Comparison of ENCODE assay signal across 9 mouse cellular contexts in the genomic region with DNA sequence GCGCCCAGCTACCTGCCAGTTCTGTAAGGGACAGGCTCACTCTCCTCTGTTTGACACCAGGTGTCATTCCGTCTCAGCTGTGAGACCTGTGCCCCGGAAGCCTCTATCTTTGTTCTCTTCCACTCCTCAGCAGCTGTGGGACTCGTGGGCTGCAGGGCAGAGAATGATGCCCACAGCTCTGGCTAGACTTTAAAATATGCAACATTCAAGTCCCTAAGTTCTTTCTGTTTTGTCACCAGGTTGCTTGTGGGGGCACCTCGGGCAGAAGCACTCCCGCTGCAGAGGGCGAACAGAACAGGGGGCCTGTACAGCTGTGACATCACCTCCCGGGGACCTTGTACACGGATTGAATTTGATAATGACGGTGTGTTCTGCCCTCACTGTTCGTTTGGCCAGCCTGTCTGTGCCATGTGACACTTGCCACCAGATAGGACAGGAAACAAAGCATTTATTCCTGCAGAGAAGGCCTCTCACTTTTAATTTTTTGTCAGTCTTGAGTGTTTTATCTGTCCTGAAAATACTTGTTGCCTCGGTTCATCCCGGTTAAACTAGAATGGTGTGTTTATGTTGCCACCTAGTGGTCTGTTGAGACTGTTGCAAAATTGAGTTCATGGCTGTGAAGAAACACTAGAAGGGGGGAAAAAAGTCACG. TPM values are rescaled to one million over a fixed set of nuclear protein-coding genes. Genes with fewer than 3 reads are reported as not detected.
DNase-seq lines count a peak whose midpoint lies in the region; ATAC-seq and TF ChIP-seq lines count a peak whose summit lies in the region.
"Had no signal": no experiment of that assay in that cellular context is flagged by ENCODE, and none has a peak within 500 bp of the region (broad histone marks: within the 10 kb centered on the region; RNA-seq: fewer than 3 reads in every experiment).

No protein-coding gene starts in this region.

- TF ChIP-seq POLR2A in cortical plate, adult 2 months (IDR thresholded peaks at IDR 0.05; ENCODE audit: extremely low read depth, insufficient read depth, low read length) = no peak

- WGBS in kidney, postnatal 0 days = 40% methylated on average over 14 of the region's 14 CpGs
- WGBS in kidney, embryonic 16.5 days = 46% methylated on average over 14 of the region's 14 CpGs
- WGBS in midbrain, embryonic 11.5 days = 43% methylated on average over 14 of the region's 14 CpGs

- peak; percentile 88 for DNase-seq in kidney, postnatal 0 days (ENCODE audit: low spot score)
- peak; percentile 37 for DNase-seq in G1E (ENCODE audit: low spot score)
- peak; percentile 37 to 57 for DNase-seq in heart, postnatal 10 days
- DNase-seq in midbrain, embryonic 11.5 days (ENCODE audit: low spot score, missing footprints) = peak; percentile 92
- DNase-seq in urinary bladder, adult 18-20 months (ENCODE audit: low spot score in 2 of 2) = no peak

- H3K36me3 ChIP-seq in kidney, postnatal 0 days (ENCODE audit: insufficient read depth, low read length) = peaks cover 10% of the 10 kb centered on the region; the same call in 1 of the 2 replicates
- peaks cover 5% of the 10 kb centered on the region; the same call in 1 of the 2 replicates for H3K36me3 ChIP-seq in kidney, embryonic 16.5 days (ENCODE audit: insufficient read depth, low read length)
- H3K36me3 ChIP-seq in G1E (replicated peaks) = no peaks in the 10 kb centered on the region
- H3K36me3 ChIP-seq in midbrain, embryonic 11.5 days (ENCODE audit: control insufficient read depth, insufficient read depth, low read length) = no peaks in the 10 kb centered on the region

- peaks cover 15% of the 10 kb centered on the region for H3K4me1 ChIP-seq in kidney, postnatal 0 days (replicated peaks; ENCODE audit: insufficient read depth, low read length)
- H3K4me1 ChIP-seq in kidney, embryonic 16.5 days (ENCODE audit: insufficient read depth, low read length) = peaks cover 47% of the 10 kb centered on the region
- H3K4me1 ChIP-seq in G1E (ENCODE audit: insufficient read depth, low read depth, low read length) = peaks cover 35% of the 10 kb centered on the region
- H3K4me1 ChIP-seq in cortical plate, adult 2 months (ENCODE audit: control insufficient read depth, insufficient read depth, low read length) = 0 out of 2 replicates have a peak, but pooled peaks cover 2% of the 10 kb centered on the region
- H3K4me1 ChIP-seq in midbrain, embryonic 11.5 days (ENCODE audit: control insufficient read depth, insufficient read depth, low read length) = peaks cover 15% of the 10 kb centered on the region

- H3K9ac ChIP-seq in kidney, postnatal 0 days (ENCODE audit: low read depth, low read length) = no peak overlapping the region
- H3K9ac ChIP-seq in kidney, embryonic 16.5 days (replicated peaks; ENCODE audit: low read length) = no peak overlapping the region
- no peak overlapping the region for H3K9ac ChIP-seq in midbrain, embryonic 11.5 days (ENCODE audit: low read length)

- no peaks in the 10 kb centered on the region for H3K27me3 ChIP-seq in kidney, postnatal 0 days (ENCODE audit: insufficient read depth, low read length)
- no peaks in the 10 kb centered on the region for H3K27me3 ChIP-seq in kidney, embryonic 16.5 days (ENCODE audit: insufficient read depth, low read length)
- peaks cover 13% of the 10 kb centered on the region for H3K27me3 ChIP-seq in G1E (ENCODE audit: insufficient read depth, low read length)
- no peaks in the 10 kb centered on the region for H3K27me3 ChIP-seq in midbrain, embryonic 11.5 days (ENCODE audit: control insufficient read depth, insufficient read depth, low read length)

- no peak overlapping the region for H3K27ac ChIP-seq in kidney, postnatal 0 days
- H3K27ac ChIP-seq in kidney, embryonic 16.5 days (ENCODE audit: low read length) = no peak overlapping the region
- H3K27ac ChIP-seq in cortical plate, adult 2 months (ENCODE audit: insufficient read depth, low read length) = no peak overlapping the region
- no peak overlapping the region for H3K27ac ChIP-seq in midbrain, embryonic 11.5 days (ENCODE audit: low read depth, low read length)

- no peak overlapping the region for H3K4me2 ChIP-seq in kidney, postnatal 0 days (ENCODE audit: low read length)
- no peak overlapping the region for H3K4me2 ChIP-seq in kidney, embryonic 16.5 days (replicated peaks; ENCODE audit: low read depth, low read length)
- no peak overlapping the region for H3K4me2 ChIP-seq in midbrain, embryonic 11.5 days

- ATAC-seq in kidney, postnatal 0 days (replicated peaks; ENCODE audit: low FRiP score, low read depth) = no peak
- no peak; the same call in 1 of the 2 replicates for ATAC-seq in kidney, embryonic 16.5 days (ENCODE audit: low FRiP score, low TSS enrichment)
- no peak for ATAC-seq in G1E (ENCODE audit: extremely low read depth, insufficient number of reproducible peaks, low FRiP score, poor library complexity, severe bottlenecking)
- no peak for ATAC-seq in midbrain, embryonic 11.5 days (ENCODE audit: low FRiP score)
- ATAC-seq in erythroid progenitor cell, adult 5-6 weeks (replicated peaks; ENCODE audit: low FRiP score, poor library complexity, severe bottlenecking) = no peak

- H3K4me3 ChIP-seq in kidney, postnatal 0 days (replicated peaks; ENCODE audit: low read depth, low read length) = no peak overlapping the region
- no peak overlapping the region for H3K4me3 ChIP-seq in kidney, embryonic 16.5 days (ENCODE audit: low read length)
- no peak overlapping the region; the same call in 1 of the 2 replicates for H3K4me3 ChIP-seq in G1E (ENCODE audit: low read depth, low read length)
- no peak overlapping the region for H3K4me3 ChIP-seq in cortical plate, adult 2 months (ENCODE audit: insufficient read depth, low read length)
- no peak overlapping the region for H3K4me3 ChIP-seq in midbrain, embryonic 11.5 days (ENCODE audit: low read depth, low read length)
- H3K4me3 ChIP-seq: erythroblast, embryonic 14.5 days had no signal

- no peaks in the 10 kb centered on the region for H3K9me3 ChIP-seq in kidney, postnatal 0 days (replicated peaks; ENCODE audit: low read length)
- no peaks in the 10 kb centered on the region for H3K9me3 ChIP-seq in kidney, embryonic 16.5 days (ENCODE audit: low read length)
- H3K9me3 ChIP-seq in G1E (replicated peaks) = no peaks in the 10 kb centered on the region
- no peaks in the 10 kb centered on the region for H3K9me3 ChIP-seq in midbrain, embryonic 11.5 days (ENCODE audit: control insufficient read depth, low read length)

- peak; percentile 90 for TF ChIP-seq CTCF in kidney, postnatal 0 days (IDR thresholded peaks at IDR 0.05; ENCODE audit: low read depth)
- peak; percentile 22; the same call in 1 of the 2 replicates for TF ChIP-seq CTCF in G1E (IDR thresholded peaks at IDR 0.05; ENCODE audit: low read depth, low read length)
- peak; percentile 52; the same call in 1 of the 2 replicates for TF ChIP-seq CTCF in cortical plate, adult 2 months (IDR thresholded peaks at IDR 0.05; ENCODE audit: extremely low read depth, insufficient read depth, low read length)

- intact Hi-C loops in heart, postnatal 10 days (cut with DNase I) = loop anchor here (1.0 to 10.0 kb wide), 4 partner anchors 163 to 662 kb away; no protein-coding TSS in a partner anchor

RNA-seq across cellular contexts. Expression of a gene that starts 56.5 kb away (rescaled TPM):
- polyA plus RNA-seq in kidney, postnatal 0 days (2015; fragmentation: Nextera tagmentation; extraction: Ambion mirVana) = 38.8 and 39.6 TPM in 2 replicates
- polyA plus RNA-seq in kidney, embryonic 16.5 days (2015; fragmentation: Nextera tagmentation; extraction: Ambion mirVana) = 46.3 and 48.9 TPM in 2 replicates
- 54.4 and 62.8 TPM in 2 replicates for total RNA-seq in G1E (2014; fragmentation: Nextera tagmentation)
- 124 and 141 TPM in 2 replicates for total RNA-seq in G1E (2017)
- 50.3 and 58.0 TPM in 2 replicates for polyA plus RNA-seq in G1E (2012)
- 31.7 and 33.4 TPM in 2 replicates for polyA plus RNA-seq in cortical plate, adult 2 months (2012; rRNA removed)
- total RNA-seq in heart, postnatal 10 days (2021) = 100 to 1,000 TPM; 119 to 149 TPM
- 31.4 and 33.9 TPM in 2 replicates for polyA plus RNA-seq in midbrain, embryonic 11.5 days (2014; fragmentation: Nextera tagmentation; extraction: Ambion mirVana)
- 2.5 and 9.4 TPM in 2 replicates for total RNA-seq in erythroid progenitor cell, adult 5-6 weeks (2015; ENCODE audit: low replicate concordance)
- 7.3 and 19.4 TPM in 2 replicates for total RNA-seq in erythroid progenitor cell, adult 5-6 weeks (2017; ENCODE audit: low replicate concordance)

Comparison
In these comparisons a context has a peak if more than half of its experiments do, and no peak if none do; other contexts are left out.
1. DNase-seq: peak in kidney, postnatal 0 days (single experiment), G1E (single experiment), heart, postnatal 10 days (2 of 2) and midbrain, embryonic 11.5 days (single experiment); none in urinary bladder, adult 18-20 months (0 of 2).
2. CTCF ChIP-seq: peak in every context shown above with its lines; median percentile 90 in kidney, postnatal 0 days; 52 in cortical plate, adult 2 months; 22 in G1E.